Mouse (Mus musculus) myocyte (in vitro differentiated cells): ENCODE data around the gene Itga6.

Experiments used
- E2F4 ChIP-seq: IDR thresholded peaks from one replicate; pipeline ENCODE4 v1.6.1; 2011; ENCODE audit warnings: mild to moderate bottlenecking, control low read depth, moderate library complexity; ENCODE audit not compliant: insufficient read depth
- MAX ChIP-seq: IDR thresholded peaks from one replicate; pipeline ENCODE4 v1.6.1; 2011; ENCODE audit warnings: low read depth, mild to moderate bottlenecking, control low read depth
- POLR2A ChIP-seq: IDR thresholded peaks from one replicate; pipeline ENCODE4 v1.6.1; 2011; ENCODE audit warnings: low read depth, mild to moderate bottlenecking, control low read depth, moderate library complexity; ENCODE audit not compliant: insufficient read length
- TCF12 ChIP-seq: IDR thresholded peaks from one replicate; pipeline ENCODE4 v1.6.1; 2011; ENCODE audit warnings: mild to moderate bottlenecking, control low read depth; ENCODE audit not compliant: poor library complexity, insufficient read depth, severe bottlenecking

DNA sequence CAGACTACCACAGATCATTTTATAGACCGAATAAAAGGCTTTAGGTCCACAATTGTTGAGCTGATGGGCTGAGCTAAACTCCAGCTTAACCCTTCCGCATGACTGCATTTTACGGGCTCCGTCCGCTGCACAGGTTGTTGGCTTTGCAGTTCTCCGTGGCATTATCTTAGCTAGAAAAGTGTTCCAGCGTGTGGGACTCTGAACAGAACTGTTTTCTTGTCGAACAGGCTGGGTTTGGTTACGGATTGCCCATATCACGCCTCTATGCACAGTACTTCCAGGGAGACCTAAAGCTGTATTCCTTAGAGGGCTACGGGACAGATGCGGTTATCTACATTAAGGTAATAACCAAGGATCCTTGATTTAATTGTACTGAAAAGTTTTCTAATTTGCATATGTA, 152.0 kb downstream of the Itga6 start:
- no peak for TF ChIP-seq MAX
- TF ChIP-seq POLR2A: no peak
- TF ChIP-seq TCF12: no peak
- no peak for TF ChIP-seq E2F4
